Mouse (Mus musculus): ENCODE measurements around the gene Adam33.

The Adam33 gene

DNA sequence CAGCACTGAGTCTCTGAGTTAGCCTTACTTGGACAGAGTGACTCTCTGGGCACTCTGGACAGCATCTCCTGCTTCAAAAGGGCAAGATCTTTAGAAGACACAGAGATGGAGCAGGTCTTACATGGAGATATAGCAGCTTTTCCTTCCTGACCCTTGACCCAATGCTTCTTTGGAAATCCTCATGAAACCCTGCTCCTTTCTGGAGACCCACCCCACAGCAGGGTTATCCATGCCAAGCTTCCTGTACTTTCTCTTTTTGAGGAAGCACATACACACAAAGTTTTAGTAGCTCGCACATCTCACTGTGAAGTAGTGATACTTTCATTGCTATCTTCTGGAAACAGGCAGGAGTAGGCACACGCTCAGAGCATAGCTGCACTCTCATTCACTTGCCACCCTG is 38.4 kb downstream of the Adam33 start:
- no peak for DNase-seq

DNA sequence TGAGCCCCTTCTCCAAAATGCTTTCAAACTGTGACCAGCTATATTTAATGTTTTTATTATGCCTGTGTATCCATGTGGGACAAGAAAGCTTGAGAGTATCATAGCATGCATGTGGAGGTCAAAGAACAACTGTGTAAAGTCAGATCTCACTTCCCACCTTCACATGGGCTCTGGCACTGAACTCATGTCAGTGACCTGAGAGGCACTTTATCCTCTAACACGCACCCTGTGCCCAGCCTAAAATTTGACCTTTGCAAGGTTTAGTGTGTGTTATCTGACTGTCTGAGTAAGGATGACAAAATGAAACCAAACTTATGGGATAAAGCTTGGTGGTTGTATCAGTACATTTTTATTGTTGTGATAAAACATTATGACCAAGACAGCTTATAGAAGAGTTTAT is 53.0 kb downstream of the Adam33 start:
- no peak for DNase-seq

DNA sequence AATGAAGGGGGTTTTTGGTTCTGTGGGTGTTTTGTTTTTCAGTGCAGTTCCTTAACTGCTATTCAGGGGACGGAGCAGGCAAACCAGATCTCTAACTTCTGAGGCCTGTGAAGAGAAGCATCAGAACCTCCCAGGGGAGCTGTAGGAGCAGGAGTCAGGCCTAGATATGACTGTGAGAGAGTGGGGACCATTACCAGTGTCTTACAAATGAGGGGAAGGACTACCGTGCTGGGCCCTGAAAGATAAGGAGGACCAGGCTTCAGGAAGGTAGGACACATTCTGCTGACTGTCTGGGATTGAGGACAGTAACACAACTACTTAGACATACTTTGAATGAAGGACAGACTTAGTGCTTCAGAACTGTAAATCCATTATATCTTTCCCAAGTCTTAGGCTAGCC is 54.5 kb downstream of the Adam33 start:
- no peak for DNase-seq

Measured in thymus, postnatal 4 days (tissue).